Mouse (Mus musculus): ENCODE measurements at regions not wholly inside any gene's neighbourhood (a gene's known extent, or its start where the extent isn't known, plus 50 kb on each side); places are given as distances from the start of the nearest gene placed in this dataset.

DNA sequence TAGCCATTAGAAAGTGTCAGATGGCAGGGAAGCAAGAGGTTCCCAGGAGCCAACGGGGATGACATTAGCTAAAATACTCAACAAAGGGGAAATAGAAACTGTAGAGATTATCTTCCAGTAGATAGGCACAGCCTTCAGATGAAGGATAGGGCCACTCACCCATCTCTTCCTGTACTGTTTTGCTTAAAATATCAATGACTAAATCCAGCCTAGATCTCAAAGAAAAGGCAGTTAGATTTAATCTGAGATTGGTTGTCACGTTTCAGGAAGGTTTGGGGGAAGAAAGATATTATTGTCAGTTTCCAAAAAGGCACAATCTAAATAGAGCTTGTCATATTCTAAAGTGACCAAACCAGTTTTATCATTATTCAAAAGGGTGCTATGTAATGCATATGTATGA lies 130.8 kb downstream of the Rgs21 start:
- no peak for TF ChIP-seq POLR2A (IDR thresholded peaks at IDR 0.05; ENCODE audit: borderline replicate concordance, extremely low read depth, insufficient read depth, insufficient read length, poor library complexity, severe bottlenecking)
- TF ChIP-seq CTCF (IDR thresholded peaks at IDR 0.05; ENCODE audit: borderline replicate concordance, extremely low read depth, insufficient read depth, insufficient read length) = no peak

Measured in brain, embryonic 14.5 days (tissue).